Mouse (Mus musculus): Measurements from ENCODE around the gene Lrmp.
"Not testable (repeated sequence)": the region's sequence is repeated elsewhere in the genome, so short reads cannot be mapped to it uniquely, and the experiment has no call there.

Lrmp gene

DNA sequence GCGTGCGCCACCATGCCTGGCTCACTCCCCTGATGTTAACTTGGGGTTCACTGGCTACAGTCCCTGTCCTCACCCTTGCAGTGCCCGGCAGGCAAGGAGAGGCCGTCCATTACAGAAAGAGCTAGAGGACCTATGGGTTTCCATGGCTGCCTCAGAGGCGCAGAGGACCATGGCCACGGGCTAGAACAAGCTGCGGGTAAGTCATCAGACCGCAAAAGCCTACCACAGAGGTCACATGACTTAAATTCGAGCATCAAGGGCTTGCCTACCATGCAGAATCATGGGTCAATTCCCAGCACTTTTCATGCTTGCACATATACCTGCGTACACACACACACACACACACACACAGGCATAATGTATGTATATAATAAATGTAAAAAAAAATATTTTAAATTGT lies 10.0 kb upstream of the Lrmp start:
- no peak for DNase-seq

DNA sequence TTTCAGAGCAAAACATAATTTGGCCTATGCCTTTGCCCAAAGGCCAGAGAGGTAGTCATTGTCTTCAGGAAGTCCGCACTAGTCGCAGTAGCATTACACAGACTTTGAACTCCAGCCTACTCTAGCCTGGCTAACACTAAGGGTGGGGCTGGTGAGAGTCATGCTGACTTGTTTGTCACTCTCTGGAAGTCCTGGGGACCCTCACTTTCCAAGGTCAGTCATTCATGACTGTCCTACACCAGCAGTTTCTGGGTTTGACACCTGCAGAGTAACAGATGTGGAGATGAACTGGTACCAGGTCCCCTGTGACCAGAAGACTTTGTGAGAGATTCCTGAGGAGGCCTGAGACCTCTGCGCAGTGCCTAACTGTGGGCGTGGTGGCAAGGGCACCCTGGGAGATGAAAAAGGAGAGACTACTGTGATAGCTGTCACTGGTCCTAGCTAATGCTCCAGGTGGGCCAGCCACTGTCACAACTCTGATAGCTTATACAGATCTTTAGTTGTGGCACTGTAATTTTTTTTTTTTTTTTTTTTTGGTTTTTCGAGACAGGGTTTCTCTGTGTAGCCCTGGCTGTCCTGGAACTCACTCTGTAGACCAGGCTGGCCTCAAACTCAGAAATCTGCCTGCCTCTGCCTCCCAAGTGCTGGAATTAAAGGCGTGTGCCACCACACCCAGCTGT lies 9.2 kb upstream of the Lrmp start:
- no peak for DNase-seq

DNA sequence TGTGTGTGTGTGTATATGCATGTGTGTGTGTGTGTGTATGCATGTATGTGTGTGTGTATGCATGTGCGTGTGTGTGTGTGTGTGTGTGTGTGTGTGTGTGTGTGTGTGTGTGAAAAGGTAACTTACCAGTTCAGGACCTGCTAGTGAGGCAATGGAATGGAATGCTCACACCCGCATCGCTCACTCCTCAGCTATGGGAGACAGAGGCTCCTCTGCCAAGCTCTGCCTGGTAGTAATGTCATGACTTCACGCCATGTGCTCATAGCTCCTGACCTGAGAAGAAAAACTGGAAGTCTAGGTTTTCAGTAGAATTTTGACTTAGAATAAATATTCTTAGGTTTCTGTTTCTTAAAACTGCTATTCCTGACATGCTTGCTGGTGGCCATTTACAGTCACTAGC lies 4.7 kb upstream of the Lrmp start:
- no peak for DNase-seq

DNA sequence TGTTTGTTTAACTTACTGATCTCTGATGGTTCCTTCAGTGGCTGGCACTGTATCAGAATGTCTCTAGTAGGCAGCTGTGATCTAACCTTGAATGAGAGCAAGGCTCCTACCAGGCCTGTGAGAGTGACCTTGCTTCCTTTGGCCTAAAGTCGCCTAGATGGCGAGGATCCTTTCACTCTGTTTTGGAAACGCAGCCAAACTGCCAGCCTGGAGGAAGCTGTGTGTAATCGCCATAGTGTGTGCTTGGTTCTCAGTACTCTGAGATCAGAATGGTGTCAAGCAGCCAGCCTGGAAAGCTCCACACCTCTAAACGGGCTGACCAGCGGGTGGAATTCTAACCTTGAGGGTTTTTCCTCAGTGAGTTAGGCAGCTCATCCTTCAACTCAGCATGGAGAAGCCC lies 2.6 kb upstream of the Lrmp start:
- no peak for DNase-seq

DNA sequence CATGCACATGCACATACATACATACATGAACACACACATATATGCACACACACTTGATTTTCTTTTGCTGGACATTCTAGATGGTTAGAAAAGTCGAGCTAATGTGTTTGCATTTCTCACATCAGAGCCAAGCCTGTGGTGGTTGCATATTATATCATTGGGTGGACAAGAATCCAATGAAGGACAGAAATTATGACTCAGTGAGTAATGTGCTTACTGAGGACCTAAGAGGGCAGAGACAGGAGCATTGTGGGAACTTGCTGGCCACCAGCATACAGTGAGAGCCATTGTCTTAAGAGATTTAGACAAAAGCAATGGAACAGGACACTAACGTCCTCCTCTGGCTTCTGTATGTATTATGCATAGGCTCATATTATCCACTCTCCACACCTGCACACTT lies 892 bp upstream of the Lrmp start:
- DNase-seq = no peak

DNA sequence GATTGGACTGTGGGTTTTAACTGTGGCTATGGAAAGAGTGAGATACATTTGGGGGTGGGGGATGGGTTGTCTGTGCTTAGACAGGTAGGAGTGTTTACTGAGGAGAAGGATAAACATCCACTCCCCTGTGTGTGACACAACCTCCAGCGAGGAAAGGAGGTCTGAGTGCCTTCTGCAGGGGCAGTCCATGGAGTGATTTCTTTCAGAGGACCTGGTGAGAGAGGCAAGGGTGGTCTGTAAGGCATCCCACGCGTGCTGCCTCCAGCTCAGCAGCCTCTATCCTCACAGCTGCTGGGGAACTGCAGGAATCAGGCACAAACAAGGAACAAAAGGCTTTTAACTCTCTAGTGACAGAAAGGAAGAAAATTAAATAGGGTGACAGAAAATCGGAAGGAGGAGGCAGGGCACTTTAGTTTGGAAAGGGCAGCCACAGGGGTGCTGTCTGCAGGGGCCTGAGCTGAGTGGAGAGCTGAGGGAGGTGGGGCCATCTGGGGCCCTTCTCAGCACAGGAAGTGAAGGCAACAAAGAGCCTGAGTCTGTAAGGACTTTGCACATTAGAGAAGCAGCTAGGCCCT lies 732 bp downstream of the Lrmp start:
- DNase-seq = no peak

DNA sequence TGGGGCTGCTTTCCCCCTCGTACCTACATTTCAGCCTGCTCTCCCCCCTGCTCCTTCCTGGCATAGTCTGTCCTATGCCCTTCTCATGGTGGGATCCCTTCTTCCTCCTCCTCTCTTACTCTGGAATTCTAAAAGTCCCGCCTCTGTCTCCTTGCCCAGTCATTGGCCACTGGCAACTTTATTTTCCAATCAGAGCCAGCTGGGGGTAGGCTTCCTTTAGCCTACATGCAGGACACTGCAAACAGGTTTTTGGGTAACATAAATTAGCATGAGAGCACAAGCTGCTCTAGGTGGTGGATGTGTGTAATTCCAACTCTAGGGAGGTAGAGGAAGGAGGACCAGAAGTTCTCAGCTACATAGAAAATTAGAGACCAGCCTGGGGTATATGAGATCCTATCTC lies 4.6 kb downstream of the Lrmp start:
- no peak for DNase-seq

DNA sequence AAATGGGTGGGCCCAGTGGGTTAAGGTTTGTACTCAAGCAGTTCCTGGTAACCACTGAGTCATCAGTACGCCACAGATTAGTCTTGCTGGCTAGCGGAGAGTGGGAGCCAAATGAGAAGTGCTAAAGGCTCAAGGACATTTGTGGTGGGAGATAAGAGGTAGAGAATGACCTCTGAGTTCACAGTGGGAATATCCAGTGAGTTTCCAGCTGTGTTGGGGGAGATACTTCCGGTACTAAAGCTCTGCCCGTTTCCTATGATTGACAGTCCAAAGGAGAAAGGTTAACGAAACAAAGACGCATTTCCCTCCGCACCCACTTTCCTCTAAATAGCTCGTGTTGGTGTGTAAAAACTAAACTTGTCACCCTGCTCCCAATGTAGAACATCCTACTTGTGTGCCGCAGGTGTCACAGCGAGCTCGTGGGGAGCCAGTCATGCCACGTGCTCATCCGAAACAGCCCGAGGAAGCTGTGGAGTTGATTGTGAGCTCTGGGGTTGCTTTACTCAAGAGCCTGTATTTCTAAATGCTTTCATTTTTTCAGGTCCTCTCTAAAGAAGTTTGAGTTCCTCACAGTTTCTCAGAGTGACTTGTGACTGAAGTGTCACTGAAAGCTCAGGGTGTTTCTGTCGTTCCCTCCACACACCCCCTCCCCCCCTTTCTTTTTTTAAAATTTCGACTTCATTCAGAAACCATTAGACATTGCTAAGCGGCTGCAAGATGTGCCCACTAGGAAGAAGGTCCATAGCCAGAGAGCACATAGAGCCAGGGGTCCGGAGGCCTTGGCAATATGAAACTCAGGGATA lies 5.5 kb downstream of the Lrmp start:
- no peak for DNase-seq

DNA sequence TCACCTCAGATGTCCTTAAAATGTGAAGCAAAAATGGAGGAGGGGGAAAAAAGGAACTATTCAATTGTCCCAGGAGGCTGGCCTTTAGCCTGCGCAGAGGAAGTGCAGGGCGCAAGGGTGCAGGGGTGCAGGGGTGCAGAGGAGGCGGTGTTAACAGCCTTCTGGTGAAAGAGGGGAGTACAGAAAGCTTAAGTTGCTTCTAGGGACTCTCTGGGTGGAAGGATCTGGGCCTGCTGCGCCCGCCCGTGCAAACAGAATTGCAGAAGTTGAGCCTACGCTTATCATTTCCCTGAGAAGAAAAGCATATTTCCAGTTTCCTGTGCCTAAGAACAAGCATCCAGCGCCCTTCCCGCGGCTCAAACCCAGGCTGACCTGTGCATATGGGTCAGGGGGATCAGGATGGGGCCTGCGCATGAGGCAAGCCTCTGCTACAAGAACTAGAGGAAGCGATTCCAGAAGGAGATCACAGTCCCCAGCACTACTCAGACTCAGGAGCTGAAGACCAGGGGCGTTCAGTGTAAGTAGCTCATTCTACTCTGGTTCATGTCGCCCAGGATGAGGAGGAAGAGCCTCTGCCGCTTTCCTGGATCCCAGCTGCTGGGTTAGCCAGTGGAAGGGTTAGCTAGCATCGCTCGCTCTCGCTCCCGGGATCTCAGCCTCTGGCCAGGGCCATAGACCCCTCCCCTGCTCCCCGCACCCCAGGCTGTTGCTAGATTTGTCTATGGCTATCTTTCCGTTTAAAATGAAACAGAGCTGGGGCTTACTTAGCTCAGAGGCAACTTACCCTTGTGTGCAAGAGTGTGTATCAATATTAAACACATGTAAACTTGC lies 6.4 kb downstream of the Lrmp start:
- no peak for DNase-seq

DNA sequence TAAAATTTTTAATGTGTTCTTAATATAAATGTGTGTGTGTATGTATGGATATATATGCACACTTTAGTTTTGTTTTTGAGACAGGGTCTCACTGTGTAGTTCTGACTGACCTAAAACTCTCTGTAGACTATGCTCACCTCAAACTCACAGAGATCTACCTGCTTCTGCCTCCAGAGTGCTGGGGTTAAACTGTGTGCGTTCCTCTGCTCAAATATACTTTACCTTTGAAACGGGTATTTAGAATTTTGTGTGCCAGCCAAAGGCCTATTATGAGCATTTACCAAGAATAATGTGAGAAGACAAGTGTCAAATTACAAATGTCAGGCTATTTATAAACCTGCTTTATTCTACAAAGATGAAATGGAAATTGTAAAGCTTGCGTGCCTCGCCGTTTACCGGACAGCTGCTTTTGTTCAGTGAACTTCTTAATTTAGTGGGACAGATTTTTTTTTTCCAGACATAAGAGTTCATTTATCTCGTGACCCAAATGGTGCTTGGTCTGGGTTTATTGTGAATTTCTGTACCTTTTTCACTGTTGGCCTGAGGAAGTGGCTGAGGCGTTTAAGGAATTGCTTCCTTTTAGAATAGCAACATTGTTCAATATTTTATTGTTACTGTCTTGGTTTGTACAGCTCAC lies 7.1 kb downstream of the Lrmp start:
- DNase-seq = no peak

DNA sequence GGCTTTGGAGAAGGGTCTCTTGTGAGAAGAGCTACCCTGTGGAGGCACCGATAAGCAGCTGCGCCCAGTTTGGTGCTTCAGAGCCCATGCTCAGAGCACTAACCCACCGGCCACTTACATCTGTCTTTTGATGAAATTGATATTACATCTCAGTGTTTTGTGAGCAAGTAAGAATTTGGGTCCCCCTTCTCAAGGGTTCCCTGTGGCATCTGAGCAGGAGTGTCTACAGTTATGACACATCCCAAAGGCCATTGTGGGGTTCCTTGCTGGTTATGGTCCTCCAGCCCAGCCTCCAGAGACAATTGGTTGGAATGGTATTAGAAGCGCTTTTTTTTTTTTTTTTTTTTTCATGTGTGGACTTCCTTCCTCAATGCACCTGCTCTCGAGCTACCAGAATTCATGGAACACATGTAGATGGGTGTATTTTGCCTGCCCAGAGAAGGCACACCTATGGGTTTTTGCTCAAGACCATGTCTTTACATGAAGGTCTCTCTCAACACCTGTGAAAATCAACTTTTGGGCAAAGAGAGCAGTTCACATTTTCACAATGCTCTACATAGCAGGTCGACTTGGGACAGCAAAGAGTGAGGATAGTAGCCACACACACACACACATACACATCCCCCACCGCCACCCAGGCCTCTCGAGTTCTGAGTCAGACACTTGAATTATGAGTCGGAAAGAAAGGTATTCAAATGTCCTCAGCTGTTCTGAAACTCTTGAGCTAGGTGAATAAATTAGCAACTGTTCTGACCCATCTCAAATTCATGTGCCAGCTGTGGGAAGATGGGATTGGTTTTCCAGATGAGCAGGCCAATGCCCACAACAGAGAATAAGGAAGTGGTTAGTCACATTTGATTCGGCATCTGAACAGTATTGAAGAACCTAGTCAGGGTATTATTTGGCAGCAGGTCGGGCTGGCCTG lies 7.9 kb downstream of the Lrmp start:
- DNase-seq = no peak

DNA sequence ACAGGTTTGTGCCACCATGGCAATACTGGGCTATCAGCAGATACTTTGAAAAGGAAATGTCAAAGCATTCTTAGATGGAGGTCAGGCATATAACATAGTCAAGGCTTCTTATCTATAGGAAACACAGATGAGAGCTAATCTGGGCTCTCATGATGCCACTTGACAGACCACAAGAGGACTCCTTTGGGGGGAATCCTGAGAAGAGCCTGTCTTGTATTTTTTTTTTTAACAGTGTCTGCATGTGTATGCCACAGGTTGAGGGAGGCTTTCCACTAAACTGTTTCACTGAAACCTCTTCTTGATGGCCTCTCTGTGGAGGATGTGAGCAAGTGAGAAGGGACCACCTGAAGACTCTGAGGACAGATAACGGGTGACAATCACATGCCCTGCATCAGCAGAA lies 9.2 kb downstream of the Lrmp start:
- no peak for DNase-seq

DNA sequence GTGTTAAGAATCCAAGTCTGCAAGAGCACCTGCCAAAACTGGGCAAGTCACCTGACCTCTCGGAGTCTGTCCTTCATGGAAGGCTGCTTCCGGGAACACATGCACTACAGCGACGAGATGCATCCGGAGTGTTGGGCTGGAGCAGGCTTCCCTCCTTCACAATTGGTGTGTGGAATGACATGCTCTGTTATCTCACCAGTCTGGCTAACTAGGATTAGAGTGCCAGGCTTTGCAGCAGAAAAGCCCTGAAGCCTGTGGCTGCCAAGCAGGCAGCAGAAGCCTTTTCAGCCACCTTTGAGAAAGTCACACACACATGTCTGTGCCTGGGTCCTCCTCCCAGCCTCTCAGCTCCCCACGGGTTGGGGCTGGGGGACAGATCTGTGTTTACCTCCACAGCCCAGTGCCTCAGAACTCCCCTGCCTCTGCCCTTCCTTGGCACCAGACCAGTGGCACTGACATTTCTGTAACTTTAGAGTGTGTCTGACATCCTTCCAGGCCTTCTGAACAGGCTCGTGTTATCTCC lies 10.2 kb downstream of the Lrmp start:
- DNase-seq = no peak

DNA sequence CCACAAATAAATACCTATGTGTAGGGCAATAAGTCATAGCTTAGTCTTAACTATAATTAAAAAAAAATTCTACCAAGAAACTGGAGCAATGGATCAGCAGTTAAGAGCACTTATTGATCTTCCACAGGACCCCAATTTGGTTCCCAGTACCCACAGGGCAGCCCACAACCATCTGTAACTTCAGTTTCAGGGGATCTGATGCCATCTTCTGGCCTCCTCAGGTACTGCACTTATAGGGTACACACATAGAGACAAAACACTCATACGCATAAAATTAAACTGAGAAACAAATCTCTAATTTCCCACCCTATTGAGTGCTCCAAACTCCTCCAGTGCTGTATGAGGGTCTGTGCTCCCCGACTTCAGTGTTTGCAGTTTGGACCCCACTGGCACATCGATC lies 12.2 kb downstream of the Lrmp start:
- no peak for DNase-seq

DNA sequence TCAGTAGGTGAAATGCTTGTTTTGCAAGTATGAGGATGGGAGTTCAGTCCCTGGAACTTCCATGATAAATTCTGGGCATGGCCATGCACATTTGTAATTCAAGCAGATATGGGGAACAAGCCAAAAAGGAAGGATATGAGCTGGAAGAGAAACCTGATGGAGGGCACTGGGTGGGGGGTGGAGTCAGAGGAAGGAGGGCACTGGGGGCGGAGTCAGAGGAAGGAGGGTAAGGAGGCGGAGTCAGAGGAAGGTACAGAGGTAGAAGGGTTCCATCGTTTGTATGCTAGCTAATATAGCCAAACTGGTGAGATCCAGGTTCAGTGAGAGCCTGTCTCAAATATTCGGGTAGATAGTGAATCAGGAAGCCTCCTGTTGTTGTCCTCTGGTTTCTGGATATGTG lies 14.1 kb downstream of the Lrmp start:
- DNase-seq = no peak

DNA sequence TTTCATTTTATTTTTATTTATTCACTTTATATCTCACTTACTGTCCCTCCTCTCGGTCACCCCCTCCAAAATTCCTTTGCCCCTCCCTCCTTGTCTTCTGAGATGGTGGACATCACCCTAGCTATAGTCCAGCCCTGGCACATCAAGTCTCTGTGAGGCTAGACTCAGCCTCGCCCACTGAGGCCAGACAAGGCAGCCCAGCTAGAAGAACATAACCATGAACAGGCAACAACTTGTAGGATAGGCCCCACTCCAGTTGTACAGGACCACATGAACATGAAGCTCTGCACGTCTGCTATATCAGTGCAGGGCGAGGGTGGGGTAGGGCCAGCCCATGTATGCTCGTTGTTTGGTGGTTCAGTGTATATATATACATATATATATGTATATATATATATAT lies 16.5 kb downstream of the Lrmp start:
- DNase-seq = no peak

DNA sequence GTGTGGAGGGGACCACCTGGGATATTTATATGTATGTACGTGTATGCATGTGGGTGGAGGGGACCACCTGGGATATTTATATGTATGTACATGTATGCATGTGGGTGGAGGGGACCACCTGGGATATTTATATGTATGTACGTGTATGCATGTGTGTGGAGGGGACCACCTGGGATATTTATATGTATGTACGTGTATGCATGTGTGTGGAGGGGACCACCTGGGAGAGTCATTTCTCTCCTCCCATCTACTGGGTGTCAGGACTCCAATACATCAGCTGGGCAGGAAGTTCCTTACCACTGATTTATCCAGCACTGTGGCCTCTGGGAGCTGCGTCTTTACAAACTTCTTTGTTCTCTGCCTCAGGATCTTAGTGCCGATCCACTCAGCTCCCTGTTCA lies 17.5 kb downstream of the Lrmp start:
- not testable (repeated sequence) for DNase-seq

DNA sequence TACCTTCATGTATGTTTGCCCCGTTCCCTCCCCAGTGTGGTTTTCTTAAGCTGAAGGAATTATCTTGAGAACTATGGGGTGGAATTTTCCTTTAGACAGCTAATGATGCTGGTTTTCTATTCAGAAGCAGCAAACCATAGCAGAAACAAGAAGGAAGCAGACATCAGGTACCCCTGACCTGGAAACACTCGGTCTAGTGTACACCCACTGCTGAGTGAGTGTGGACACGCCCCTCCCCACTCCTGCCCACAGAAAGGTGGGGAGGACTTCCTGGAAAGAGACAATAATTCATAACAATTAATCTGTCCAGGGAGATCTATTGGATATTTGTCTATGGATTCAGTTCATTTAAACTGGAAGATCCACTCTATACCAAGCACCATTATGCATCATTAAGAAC lies 19.8 kb downstream of the Lrmp start:
- no peak for DNase-seq

DNA sequence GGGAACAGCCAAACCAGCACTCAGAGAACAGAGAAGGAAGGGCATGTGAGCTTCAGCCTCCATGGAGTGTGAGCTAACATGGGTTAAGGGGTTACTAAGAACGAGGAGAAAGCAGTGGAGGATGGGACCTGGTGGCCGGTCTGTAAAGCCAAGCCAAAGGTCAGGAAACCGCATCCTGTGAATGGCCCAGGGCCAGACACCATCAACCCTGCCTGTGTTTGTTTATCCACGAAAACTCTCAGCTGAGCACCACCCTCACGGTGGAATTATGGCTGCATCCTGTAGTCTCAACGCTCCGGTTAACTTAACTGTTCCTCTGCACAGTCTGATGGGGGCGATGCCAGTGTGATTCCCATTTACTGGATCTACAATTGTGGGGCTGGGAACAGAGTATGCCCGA lies 20.4 kb downstream of the Lrmp start:
- no peak for DNase-seq

DNA sequence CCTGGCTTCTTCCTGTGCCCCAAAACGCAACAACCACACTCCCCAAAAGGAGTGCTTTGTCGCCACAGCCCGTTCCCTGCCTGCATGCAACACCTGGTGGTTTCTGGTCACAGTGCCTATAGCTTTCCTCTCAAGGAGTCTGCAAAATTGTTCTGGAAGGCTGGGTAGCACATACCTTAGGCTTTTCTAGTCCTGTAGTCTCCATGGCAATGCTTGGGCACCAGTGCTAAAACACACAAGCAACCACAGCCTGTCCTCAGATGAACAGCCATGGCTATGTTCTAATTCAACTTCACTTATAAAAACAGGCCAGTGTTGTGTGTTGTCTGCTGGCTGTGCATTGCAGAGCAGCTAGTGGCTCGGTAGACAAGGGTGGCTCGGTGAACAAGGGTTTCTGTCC lies 21.4 kb downstream of the Lrmp start:
- no peak for DNase-seq

DNA sequence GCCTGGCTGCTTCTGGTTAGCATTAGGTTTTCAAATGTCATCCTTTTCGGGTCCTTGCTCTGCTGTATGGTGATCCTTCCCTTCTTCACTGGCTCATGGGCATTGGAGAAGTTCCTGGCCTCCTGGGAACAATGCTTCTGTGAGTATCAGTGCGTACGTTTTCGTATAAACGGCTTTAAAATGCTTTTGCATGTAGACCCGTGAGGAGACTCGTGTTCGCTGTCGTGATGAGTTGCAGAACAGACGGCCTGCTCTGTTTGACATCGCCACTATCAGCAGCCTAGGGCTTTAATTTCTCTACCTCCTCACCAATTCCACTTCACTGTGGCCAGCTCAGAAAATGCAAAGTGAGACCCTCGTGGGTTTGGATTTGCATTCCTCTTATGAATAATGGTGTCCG lies 23.8 kb downstream of the Lrmp start:
- DNase-seq = no peak

All from cerebellum, adult 9-10 months (tissue).